Mouse (Mus musculus): ENCODE data around the gene Gm28035. TPM values are rescaled to one million over a fixed set of nuclear protein-coding genes. Genes with fewer than 3 reads are reported as not detected.

Gm28035 gene
- polyA plus RNA-seq, 1 experiment from 2014 or later: 0.20 TPM

DNA sequence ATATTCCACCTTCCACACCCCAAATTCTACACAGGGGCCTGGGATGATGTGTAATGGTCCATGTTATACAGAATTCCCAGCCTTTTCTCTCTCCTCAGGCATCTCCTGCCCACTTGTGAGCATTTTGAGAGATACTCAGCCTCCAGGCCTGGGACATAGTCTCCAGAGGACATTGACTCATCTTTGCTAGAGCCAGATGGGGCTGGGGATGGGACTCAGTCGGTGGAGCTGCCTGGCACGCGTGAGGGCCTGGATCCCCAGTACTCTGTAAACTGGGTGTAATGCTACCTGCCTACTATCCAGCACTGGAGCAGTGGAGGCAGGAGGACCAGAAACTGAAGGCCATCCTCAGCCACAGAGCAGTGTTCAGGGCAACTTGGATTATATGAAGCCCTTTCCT is 8.8 kb downstream of the Gm28035 start:
- Histone ChIP-seq H3K9me3 (ENCODE audit: low read depth, low read length) (no peaks in the 10 kb centered on the region), H3K27me3 (ENCODE audit: insufficient read depth, low read length) (no peaks in the 10 kb centered on the region), H3K4me2 (no peak overlapping the region), H3K36me3 (ENCODE audit: insufficient read depth) (peaks cover 62% of the 10 kb centered on the region), H3K4me1 (ENCODE audit: insufficient read depth) (no peaks in the 10 kb centered on the region), H3K27ac (ENCODE audit: low read depth) (no peak overlapping the region), H3K4me3 (ENCODE audit: low read depth, low read length) (no peak overlapping the region), H3K9ac (no peak overlapping the region)
- ATAC-seq (ENCODE audit: insufficient read depth) (no peak), DNase-seq (no peak)
- 89% methylated on average over 3 of the region's 3 CpGs for WGBS
- TF ChIP-seq CTCF (IDR thresholded peaks at IDR 0.05; ENCODE audit: low read depth): no peak

DNA sequence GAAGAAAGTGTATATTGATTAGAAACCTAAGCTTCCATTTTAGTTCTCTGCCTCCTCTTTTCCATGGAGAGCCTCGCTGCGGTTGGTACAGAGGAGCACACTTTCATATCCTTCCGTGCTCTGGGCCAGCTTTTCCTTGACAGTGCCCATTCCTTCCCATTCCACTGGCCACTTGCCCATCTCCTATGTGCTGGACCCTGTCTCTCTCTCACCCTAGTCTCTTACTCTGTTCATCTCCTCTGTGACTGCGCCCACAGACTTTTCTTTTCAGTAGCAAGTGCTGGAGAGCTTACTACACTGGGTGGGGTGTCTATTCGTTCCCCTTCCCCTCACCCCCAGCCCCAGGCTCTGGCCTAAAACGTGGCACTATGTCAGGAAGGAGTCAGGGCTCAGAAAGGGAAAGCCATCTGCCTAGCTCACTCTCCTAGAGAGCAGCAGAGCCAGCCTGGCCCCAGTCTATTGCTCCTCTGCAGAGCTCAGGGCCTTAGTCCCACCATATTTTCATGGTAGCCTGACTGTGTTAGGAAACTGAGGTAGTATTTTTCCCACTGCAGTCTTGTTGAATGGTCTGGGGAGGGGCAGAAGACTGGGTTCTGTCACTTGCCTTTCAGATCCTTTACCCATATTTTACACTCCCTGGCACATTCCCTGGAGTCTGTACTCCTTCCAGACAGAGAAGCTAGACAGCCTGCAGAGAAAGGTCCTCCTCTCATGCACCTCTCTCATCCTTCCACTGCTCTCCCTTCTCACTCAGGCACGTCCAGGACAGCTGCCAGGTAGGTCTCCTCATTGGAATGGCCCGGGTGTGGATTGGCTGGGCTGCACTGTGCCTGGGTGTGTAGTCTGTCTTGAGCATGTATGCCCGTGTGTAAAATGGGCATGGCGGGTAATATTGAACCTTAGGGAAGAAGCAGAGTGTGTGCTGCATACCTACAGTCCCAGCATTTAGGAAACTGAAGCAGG is 10.1 kb downstream of the Gm28035 start:
- Histone ChIP-seq H3K4me1 (ENCODE audit: insufficient read depth) (no peaks in the 10 kb centered on the region), H3K27ac (ENCODE audit: low read depth) (no peak overlapping the region), H3K36me3 (ENCODE audit: insufficient read depth) (peaks cover 62% of the 10 kb centered on the region), H3K27me3 (ENCODE audit: insufficient read depth, low read length) (no peaks in the 10 kb centered on the region), H3K4me2 (no peak overlapping the region), H3K4me3 (ENCODE audit: low read depth, low read length) (no peak overlapping the region), H3K9ac (no peak overlapping the region), H3K9me3 (ENCODE audit: low read depth, low read length) (no peaks in the 10 kb centered on the region)
- 80% methylated on average over 10 of the region's 10 CpGs for WGBS
- TF ChIP-seq CTCF (IDR thresholded peaks at IDR 0.05; ENCODE audit: low read depth): no peak
- ATAC-seq (ENCODE audit: insufficient read depth) (no peak), DNase-seq (no peak)

DNA sequence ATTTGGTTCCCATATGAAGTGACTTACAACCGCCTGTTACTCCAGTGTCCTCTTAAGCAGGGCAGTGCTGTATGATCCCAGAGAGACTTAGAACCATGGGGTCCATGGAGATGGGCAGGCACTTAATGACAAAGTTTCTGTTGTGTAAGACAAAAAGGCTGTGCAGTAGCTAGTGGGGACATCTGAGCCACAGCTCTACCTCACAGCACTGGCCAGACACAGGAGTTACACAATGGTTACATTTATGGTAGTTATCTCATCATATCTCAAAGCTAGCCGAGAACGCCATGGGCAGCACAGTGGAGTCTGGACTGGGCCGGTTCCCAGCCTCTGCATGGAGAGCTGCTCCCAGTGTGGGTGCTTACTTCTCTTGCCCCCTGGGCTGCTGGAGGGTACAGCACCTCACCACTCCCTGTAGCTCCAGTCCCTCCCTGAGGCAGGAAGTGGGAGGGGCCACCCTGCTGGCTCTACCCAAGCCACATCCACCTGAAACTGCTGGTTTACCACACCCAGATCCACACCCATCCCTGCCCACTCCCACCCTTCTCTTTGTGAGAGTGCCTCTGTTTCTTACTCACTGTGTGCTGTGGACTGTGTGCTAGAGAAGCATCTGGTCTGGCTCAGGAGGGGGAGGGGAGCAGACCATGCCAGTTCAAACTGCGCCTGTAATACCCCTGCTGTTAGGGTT is 11.2 kb downstream of the Gm28035 start:
- peak overlapping the region; percentile 18; the same call in 1 of the 2 replicates for H3K27ac ChIP-seq (ENCODE audit: low read depth)
- DNase-seq: no peak

DNA sequence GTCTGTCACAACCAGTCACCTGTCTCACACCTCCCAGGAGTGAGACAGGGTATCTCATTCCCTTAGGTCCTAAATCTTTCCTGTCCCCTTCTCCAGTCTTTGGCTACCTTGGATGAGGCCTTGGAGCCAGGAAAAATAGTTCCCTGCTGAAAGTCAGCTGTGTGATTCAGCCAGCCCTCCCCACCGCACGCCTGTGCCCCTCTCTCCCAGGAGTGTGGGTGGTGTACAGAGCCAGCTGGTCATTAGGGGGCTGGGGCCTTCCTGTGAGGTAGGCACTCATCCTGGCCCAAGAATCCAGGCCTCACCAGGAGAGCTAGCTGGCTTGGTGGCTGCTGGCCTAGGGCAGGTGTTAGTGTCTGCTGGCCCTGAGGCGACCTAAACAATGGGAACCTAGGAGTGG is 12.2 kb downstream of the Gm28035 start:
- Histone ChIP-seq H3K27me3 (ENCODE audit: insufficient read depth, low read length) (no peaks in the 10 kb centered on the region), H3K9me3 (ENCODE audit: low read depth, low read length) (no peaks in the 10 kb centered on the region), H3K9ac (no peak overlapping the region), H3K4me3 (ENCODE audit: low read depth, low read length) (no peak overlapping the region), H3K36me3 (ENCODE audit: insufficient read depth) (peaks cover 70% of the 10 kb centered on the region), H3K27ac (ENCODE audit: low read depth) (no peak overlapping the region), H3K4me1 (ENCODE audit: insufficient read depth) (no peaks in the 10 kb centered on the region), H3K4me2 (no peak overlapping the region)
- DNase-seq (no peak), ATAC-seq (ENCODE audit: insufficient read depth) (no peak)
- no peak for TF ChIP-seq CTCF (IDR thresholded peaks at IDR 0.05; ENCODE audit: low read depth)
- 75% methylated on average over 3 of the region's 3 CpGs for WGBS

More for the DNA sequence above, 11.2 kb downstream of the Gm28035 start:
- no peaks in the 10 kb centered on the region for H3K4me1 ChIP-seq (ENCODE audit: insufficient read depth)
- no peak for TF ChIP-seq CTCF (IDR thresholded peaks at IDR 0.05; ENCODE audit: low read depth)
- ATAC-seq (ENCODE audit: insufficient read depth): peak; percentile 35; the same call in 1 of the 2 replicates
- no peak overlapping the region for H3K4me3 ChIP-seq (ENCODE audit: low read depth, low read length)
- 74% methylated on average over 5 of the region's 5 CpGs for WGBS
- H3K9ac ChIP-seq: no peak overlapping the region
- no peaks in the 10 kb centered on the region for H3K27me3 ChIP-seq (ENCODE audit: insufficient read depth, low read length)
- no peak overlapping the region for H3K4me2 ChIP-seq
- H3K9me3 ChIP-seq (ENCODE audit: low read depth, low read length): no peaks in the 10 kb centered on the region
- H3K36me3 ChIP-seq (ENCODE audit: insufficient read depth): peaks cover 63% of the 10 kb centered on the region

DNA sequence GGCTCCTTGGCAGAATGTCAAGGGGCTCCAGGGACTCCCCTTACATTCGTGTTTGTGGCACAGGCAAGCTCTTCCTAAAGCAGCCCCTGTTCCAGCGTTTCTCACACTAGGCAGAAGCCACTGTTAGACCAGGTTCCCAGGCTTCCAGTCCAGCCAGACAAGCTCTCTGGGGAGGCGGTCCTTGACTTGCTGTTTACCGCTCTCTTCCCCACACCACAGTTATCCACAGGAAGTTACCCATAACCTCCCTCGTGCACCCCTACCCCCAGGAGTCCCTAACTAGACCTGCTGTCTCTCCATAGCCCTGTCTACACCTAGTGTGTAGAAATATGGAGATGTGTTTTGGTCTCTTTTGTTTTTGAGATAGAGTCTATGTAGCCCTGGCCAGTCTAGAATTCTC is 13.4 kb downstream of the Gm28035 start:
- H3K4me1 ChIP-seq (ENCODE audit: insufficient read depth): no peaks in the 10 kb centered on the region
- 83% methylated on average over 5 of the region's 5 CpGs for WGBS
- no peak overlapping the region for H3K9ac ChIP-seq
- no peak overlapping the region for H3K4me3 ChIP-seq (ENCODE audit: low read depth, low read length)
- no peaks in the 10 kb centered on the region for H3K27me3 ChIP-seq (ENCODE audit: insufficient read depth, low read length)
- no peak for TF ChIP-seq CTCF (IDR thresholded peaks at IDR 0.05; ENCODE audit: low read depth)
- DNase-seq: no peak
- no peak overlapping the region for H3K4me2 ChIP-seq
- peaks cover 68% of the 10 kb centered on the region for H3K36me3 ChIP-seq (ENCODE audit: insufficient read depth)
- no peak for ATAC-seq (ENCODE audit: insufficient read depth)
- no peak overlapping the region for H3K27ac ChIP-seq (ENCODE audit: low read depth)
- no peaks in the 10 kb centered on the region for H3K9me3 ChIP-seq (ENCODE audit: low read depth, low read length)

DNA sequence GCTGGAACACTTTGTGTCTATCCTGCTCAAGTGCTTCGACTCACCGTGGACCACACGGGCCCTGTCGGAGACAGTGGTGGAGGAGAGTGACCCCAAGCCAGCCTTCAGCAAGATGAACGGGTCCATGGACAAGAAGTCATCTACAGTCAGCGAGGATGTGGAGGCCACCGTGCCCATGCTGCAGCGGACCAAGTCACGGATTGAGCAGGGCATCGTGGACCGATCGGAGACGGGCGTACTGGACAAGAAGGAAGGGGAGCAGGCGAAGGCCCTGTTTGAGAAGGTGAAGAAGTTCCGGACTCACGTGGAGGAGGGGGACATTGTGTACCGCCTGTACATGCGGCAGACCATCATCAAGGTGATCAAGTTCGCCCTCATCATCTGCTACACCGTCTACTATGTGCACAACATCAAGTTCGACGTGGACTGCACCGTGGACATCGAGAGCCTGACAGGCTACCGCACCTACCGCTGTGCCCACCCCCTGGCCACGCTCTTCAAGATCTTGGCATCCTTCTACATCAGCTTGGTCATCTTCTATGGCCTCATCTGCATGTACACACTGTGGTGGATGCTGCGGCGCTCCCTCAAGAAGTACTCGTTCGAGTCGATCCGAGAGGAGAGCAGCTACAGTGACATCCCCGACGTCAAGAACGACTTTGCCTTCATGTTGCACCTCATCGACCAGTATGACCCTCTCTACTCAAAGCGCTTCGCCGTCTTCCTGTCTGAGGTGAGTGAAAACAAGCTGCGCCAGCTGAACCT is 15.4 kb downstream of the Gm28035 start:
- peaks cover 68% of the 10 kb centered on the region for H3K36me3 ChIP-seq (ENCODE audit: insufficient read depth)
- 94% methylated on average over 42 of the region's 42 CpGs for WGBS
- H3K4me1 ChIP-seq (ENCODE audit: insufficient read depth): no peaks in the 10 kb centered on the region
- ATAC-seq (ENCODE audit: insufficient read depth) (no peak), DNase-seq (no peak)
- no peak overlapping the region for H3K27ac ChIP-seq (ENCODE audit: low read depth)
- no peak overlapping the region for H3K4me3 ChIP-seq (ENCODE audit: low read depth, low read length)
- no peak overlapping the region for H3K9ac ChIP-seq
- H3K27me3 ChIP-seq (ENCODE audit: insufficient read depth, low read length): no peaks in the 10 kb centered on the region
- no peaks in the 10 kb centered on the region for H3K9me3 ChIP-seq (ENCODE audit: low read depth, low read length)
- no peak overlapping the region for H3K4me2 ChIP-seq
- TF ChIP-seq CTCF (IDR thresholded peaks at IDR 0.05; ENCODE audit: low read depth): no peak

Data from lung, embryonic 14.5 days (tissue).